Mouse (Mus musculus): ENCODE measurements at regions not wholly inside any gene's neighbourhood (a gene's known extent, or its start where the extent isn't known, plus 50 kb on each side); places are given as distances from the start of the nearest gene placed in this dataset.

DNA sequence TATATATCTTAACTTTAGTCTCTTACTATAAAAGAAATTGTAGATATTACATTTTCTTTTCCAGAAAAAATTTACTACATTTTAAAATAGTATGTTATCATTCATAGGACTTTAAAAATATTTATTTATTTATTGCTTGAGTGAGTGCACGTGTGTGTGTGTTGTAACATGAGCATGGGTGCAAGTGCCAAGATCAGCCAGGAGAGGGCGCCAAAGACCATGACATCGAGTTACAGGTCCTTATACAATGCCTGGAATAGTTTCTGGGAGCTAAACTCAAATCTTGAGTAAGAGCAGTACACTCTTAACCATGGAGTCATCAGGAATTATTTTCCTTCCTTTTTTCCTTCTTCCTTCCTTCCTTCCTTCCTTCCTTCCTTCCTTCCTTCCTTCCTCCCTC is 185.4 kb upstream of the Mageb4 start:
- peak; percentile 24 for DNase-seq
- intact Hi-C loops (cut with DNase I): no loop called here
